Mouse (Mus musculus) CH12.LX (cell line): Measurements from ENCODE around the gene Inpp4b. TPM values are rescaled to one million over a fixed set of nuclear protein-coding genes. Genes with fewer than 3 reads are reported as not detected.

Experiments used
- DNase-seq: peaks from one replicate; pipeline ENCODE4 v3.0.0-alpha.2; 2013; ENCODE audit errors: extremely low read depth
- H3K27ac ChIP-seq: 2 replicates; pipeline ENCODE4 v1.5.1; 2012; ENCODE audit warnings: low read depth, mild to moderate bottlenecking, control low read depth, moderate library complexity; ENCODE audit not compliant: insufficient read depth
- H3K27me3 ChIP-seq: replicated peaks from 2 replicates; pipeline ENCODE3; 2012; ENCODE audit warnings: inconsistent platforms
- H3K36me3 ChIP-seq, 2 experiments: replicated peaks in 1 of 2; 2 replicates each; pipeline versions ENCODE3 to v1.6.1; 2012; ENCODE audit warnings: inconsistent platforms in 1 of 2, low read length in 1 of 2, mild to moderate bottlenecking in 1 of 2, mixed read lengths in 1 of 2, moderate library complexity in 1 of 2; ENCODE audit not compliant: control insufficient read depth in 1 of 2, insufficient read depth in 1 of 2
- H3K4me1 ChIP-seq, 2 experiments: 2 replicates each; pipeline ENCODE4 v1.6.1; 2012; ENCODE audit warnings: inconsistent platforms in 1 of 2, moderate library complexity in 1 of 2; ENCODE audit not compliant: insufficient read depth in 2 of 2, control insufficient read depth in 1 of 2
- H3K4me2 ChIP-seq: 2 replicates; pipeline ENCODE4 v1.6.1; 2012; ENCODE audit warnings: low read depth, mild to moderate bottlenecking, control low read depth; ENCODE audit not compliant: poor library complexity, insufficient read depth, severe bottlenecking
- H3K4me3 ChIP-seq, 3 experiments: fragments of 150-350 bp in 1 of 3; sonication (generic) in 1 of 3; replicated peaks in 1 of 3; 2 replicates each; pipeline versions ENCODE3 to v1.5.1; 2011 to 2012; ENCODE audit warnings: low read depth in 2 of 3, low read length in 2 of 3, mild to moderate bottlenecking in 2 of 3, moderate library complexity in 2 of 3, control low read depth in 1 of 3, improper control_type of control experiment in 1 of 3, inconsistent platforms in 1 of 3, mixed read lengths in 1 of 3; ENCODE audit not compliant: poor library complexity in 1 of 3
- H3K79me2 ChIP-seq: replicated peaks from 2 replicates; pipeline ENCODE4 v1.6.1; 2012; ENCODE audit warnings: mild to moderate bottlenecking, moderate library complexity; ENCODE audit not compliant: control insufficient read depth, poor library complexity, insufficient read depth, severe bottlenecking; ENCODE audit errors: extremely low read depth
- H3K9ac ChIP-seq: 2 replicates; pipeline ENCODE4 v1.6.1; 2012; ENCODE audit warnings: low read depth, mild to moderate bottlenecking, control low read depth, moderate library complexity; ENCODE audit not compliant: insufficient read depth
- H3K9me3 ChIP-seq: replicated peaks from 2 replicates; pipeline ENCODE3; 2012; ENCODE audit warnings: low read length, inconsistent platforms, mixed read lengths
- CTCF ChIP-seq, 2 experiments: IDR thresholded peaks in 1 of 2; conservative IDR thresholded peaks in 1 of 2; 2 replicates each; pipeline ENCODE4 v1.5.1; 2011 to 2012; ENCODE audit warnings: low read depth in 2 of 2, low read length in 2 of 2, improper control_type of control experiment in 1 of 2, inconsistent platforms in 1 of 2, mild to moderate bottlenecking in 1 of 2, moderate library complexity in 1 of 2
- E2F4 ChIP-seq: IDR thresholded peaks from 2 replicates; pipeline ENCODE4 v1.6.1; 2011; ENCODE audit warnings: low read depth, low read length, improper control_type of control experiment; ENCODE audit not compliant: insufficient replicate concordance
- ELF1 ChIP-seq: IDR thresholded peaks from 2 replicates; pipeline ENCODE4 v1.6.1; 2014; ENCODE audit warnings: low read depth, mild to moderate bottlenecking, inconsistent platforms, low read length, improper control_type of control experiment
- ETS1 ChIP-seq: conservative IDR thresholded peaks from 2 replicates; pipeline ENCODE4 v1.6.1; 2012; ENCODE audit warnings: low read depth, mild to moderate bottlenecking, inconsistent platforms, low read length, improper control_type of control experiment, moderate library complexity
- IRF4 ChIP-seq: IDR thresholded peaks from 2 replicates; pipeline ENCODE4 v1.6.1; 2014; ENCODE audit warnings: low read depth, mild to moderate bottlenecking, inconsistent platforms, low read length, improper control_type of control experiment
- JUN ChIP-seq: IDR thresholded peaks from 2 replicates; pipeline ENCODE4 v1.6.1; 2011; ENCODE audit warnings: low read depth, mild to moderate bottlenecking, low read length, improper control_type of control experiment, moderate library complexity; ENCODE audit not compliant: insufficient read depth
- MAFK ChIP-seq: IDR thresholded peaks from 2 replicates; pipeline ENCODE4 v1.6.1; 2011; ENCODE audit warnings: low read length, improper control_type of control experiment; ENCODE audit not compliant: insufficient replicate concordance
- MEF2A ChIP-seq: IDR thresholded peaks from 2 replicates; pipeline ENCODE4 v1.6.1; 2014; ENCODE audit warnings: low read depth, mild to moderate bottlenecking, inconsistent platforms, low read length, improper control_type of control experiment, borderline replicate concordance
- PAX5 ChIP-seq: IDR thresholded peaks from 2 replicates; pipeline ENCODE4 v1.6.1; 2012; ENCODE audit warnings: low read length, inconsistent platforms, mixed read lengths
- RAD21 ChIP-seq: IDR thresholded peaks from 2 replicates; pipeline ENCODE4 v1.6.1; 2011; ENCODE audit warnings: low read depth, mild to moderate bottlenecking, low read length, improper control_type of control experiment, moderate library complexity
- SMC3 ChIP-seq: IDR thresholded peaks from 2 replicates; pipeline ENCODE4 v1.6.1; 2011; ENCODE audit warnings: low read depth, low read length, improper control_type of control experiment
- TBP ChIP-seq: conservative IDR thresholded peaks from 2 replicates; pipeline ENCODE4 v1.6.1; 2011; ENCODE audit warnings: low read depth, low read length, improper control_type of control experiment
- ZC3H11A ChIP-seq: IDR thresholded peaks from 2 replicates; pipeline ENCODE4 v1.6.1; 2012; ENCODE audit warnings: low read depth, mild to moderate bottlenecking, inconsistent platforms, low read length, improper control_type of control experiment
- dilution Hi-C: fragments of 300-500 bp; cut with MboI; formaldehyde crosslinking; loops from 2 replicates; pipeline ENCODE4 v1.14.3; 2020; ENCODE audit warnings: low sequenced_read_pairs; ENCODE audit not compliant: extremely low pct_unique_long_range_greater_than_20kb, extremely low pct_ligation_motif_present
- in situ Hi-C: fragments of 300-500 bp; cut with MboI; formaldehyde crosslinking; loops from 3 replicates; pipeline ENCODE4 v1.14.3; 2019; ENCODE audit warnings: low sequenced_read_pairs, low pct_ligation_motif_present, low pct_unique_long_range_greater_than_20kb, mixed read lengths
- polyA plus RNA-seq: library from polyadenylated mRNA; unstranded; fragments of >175 nt; gene quantifications from 2 replicates; pipeline ENCODE4 v1.2.1, GENCODE M21; 2012; ENCODE audit warnings: low read depth; ENCODE audit not compliant: insufficient read length
- total RNA-seq, 2 experiments: library from RNA; depleted of rRNA; stranded (reverse); fragments of 300-350 nt in 1 of 2; fragments of >200 nt in 1 of 2; gene quantifications; 2 replicates each; pipeline ENCODE4 v1.2.3; 2012 to 2014

The Inpp4b gene
- total and polyA plus RNA-seq, 3 experiments = 3.0 to 4.9 (median 3.4) TPM

- DNase-seq = peak; percentile 39
- H3K9ac ChIP-seq = no peak overlapping the region
- in situ Hi-C loops = no loop called here
- no peak overlapping the region for H3K27ac ChIP-seq
- TF ChIP-seq SMC3 (peak; percentile 87), IRF4 (0 out of 2 replicates have a peak, but pooled peaks have one; percentile 15), CTCF (conservative IDR thresholded peaks at IDR 0.05 in 1 of 2, IDR thresholded peaks at IDR 0.05 in 1 of 2; ENCODE audit: low read depth in 2 of 2, low read length in 2 of 2) (peak in 1 of 2 experiments; percentile 79; a peak in 3 of 4 replicates), E2F4 (no peak), ZC3H11A (peak; percentile 61), ELF1 (no peak), JUN (no peak), RAD21 (peak; percentile 84)
- no peak overlapping the region for H3K4me2 ChIP-seq
- no peaks in the 10 kb centered on the region for H3K27me3 ChIP-seq
- no peaks in the 10 kb centered on the region for H3K9me3 ChIP-seq
- dilution Hi-C loops = no loop called here
- no peak overlapping the region for H3K4me3 ChIP-seq
- no peaks in the 10 kb centered on the region for H3K79me2 ChIP-seq
- H3K36me3 ChIP-seq = no peaks in the 10 kb centered on the region
- peaks cover 0 to 5% of the 10 kb centered on the region in 2 experiments; a peak in 1 of 4 replicates for H3K4me1 ChIP-seq
These were observed 136.3 kb downstream of the Inpp4b start for GRCm38 (mm10) chr8:81478674-81479073.

- H3K4me3 ChIP-seq = no peak overlapping the region
- H3K79me2 ChIP-seq = no peaks in the 10 kb centered on the region
- no peaks in the 10 kb centered on the region for H3K9me3 ChIP-seq
- H3K27ac ChIP-seq = no peak overlapping the region
- no peaks in the 10 kb centered on the region for H3K27me3 ChIP-seq
- no peaks in the 10 kb centered on the region for H3K4me1 ChIP-seq
- no peaks in the 10 kb centered on the region for H3K36me3 ChIP-seq
- no peak for DNase-seq
- no peak overlapping the region for H3K4me2 ChIP-seq
- dilution Hi-C loops (no loop called here), in situ Hi-C loops (no loop called here)
- TF ChIP-seq ETS1 (no peak), TBP (no peak), MEF2A (no peak), SMC3 (peak; percentile 52), ELF1 (no peak), CTCF (conservative IDR thresholded peaks at IDR 0.05 in 1 of 2, IDR thresholded peaks at IDR 0.05 in 1 of 2; ENCODE audit: low read depth in 2 of 2, low read length in 2 of 2) (peak in 1 of 2 experiments; percentile 47; a peak in 2 of 4 replicates), ZC3H11A (no peak; the same call in 1 of the 2 replicates), RAD21 (peak; percentile 50), MAFK (no peak), PAX5 (no peak)
- no peak overlapping the region for H3K9ac ChIP-seq
These were observed 141.5 kb downstream of the Inpp4b start for GRCm38 (mm10) chr8:81483834-81484233.
